Mouse (Mus musculus) R1 (cell line): Measurements from ENCODE around the gene Ssty2.
"Not testable (repeated sequence)": the region's sequence is repeated elsewhere in the genome, so short reads cannot be mapped to it uniquely, and the experiment has no call there.

Experiments used
- DNase-seq: peaks from one replicate; pipeline ENCODE4 v3.0.0-alpha.2; 2018; ENCODE audit warnings: low read depth, low spot score

The Ssty2 gene

GRCm38 (mm10) chrY:67047972-67048371 is at the start of gene Ssty2:
TSS of gene Ssty2 (minus strand) at chrY:67048072.
- not testable (repeated sequence) for DNase-seq
